Mouse (Mus musculus) spleen, adult 2 months (tissue): ENCODE results near the gene Retreg1.

ENCODE experiments used
- CTCF ChIP-seq: fragments of 200-500 bp; IDR thresholded peaks from 2 replicates; pipeline ENCODE4 v1.5.1; 2011; ENCODE audit warnings: mild to moderate bottlenecking, inconsistent platforms; ENCODE audit not compliant: insufficient read depth, insufficient read length, insufficient replicate concordance; ENCODE audit errors: extremely low read depth
- POLR2A ChIP-seq: fragments of 200-500 bp; IDR thresholded peaks from 2 replicates; pipeline ENCODE4 v1.6.1; 2011; ENCODE audit warnings: low read depth, low read length, inconsistent platforms

DNA sequence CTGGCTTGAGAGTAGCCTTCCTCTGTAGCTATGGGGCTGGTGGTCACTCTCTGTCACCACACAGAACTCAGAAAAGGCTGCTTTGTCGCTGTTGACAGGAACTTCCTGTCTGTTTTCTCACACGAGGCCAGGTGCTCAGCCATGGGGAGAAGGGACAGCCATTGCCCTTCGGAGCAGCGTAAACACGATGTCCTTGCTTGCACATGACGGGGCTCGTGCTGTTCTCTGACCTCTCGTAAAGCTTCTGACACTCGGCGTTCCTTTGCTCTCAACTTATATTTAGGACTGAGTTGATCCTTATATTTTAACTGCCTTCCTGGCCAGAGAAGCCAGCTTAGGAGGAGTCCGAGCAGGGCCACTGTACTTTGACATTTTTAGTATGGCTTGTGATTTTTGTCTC is 86.5 kb downstream of the Retreg1 start:
- TF ChIP-seq CTCF (no peak), POLR2A (no peak)
